Mouse (Mus musculus) retina, postnatal 7 days (tissue): ENCODE measurements around the gene Gm29609.
A peak's percentile ranks its signal among the peaks of the same experiment; 100 is the strongest.
"Not testable (repeated sequence)": the region's sequence is repeated elsewhere in the genome, so short reads cannot be mapped to it uniquely, and the experiment has no call there.

Experiments used
- DNase-seq: peaks from one replicate; pipeline ENCODE4 v3.0.0-alpha.2; 2012; ENCODE audit warnings: low read depth, low spot score

Gene Gm29609

DNA sequence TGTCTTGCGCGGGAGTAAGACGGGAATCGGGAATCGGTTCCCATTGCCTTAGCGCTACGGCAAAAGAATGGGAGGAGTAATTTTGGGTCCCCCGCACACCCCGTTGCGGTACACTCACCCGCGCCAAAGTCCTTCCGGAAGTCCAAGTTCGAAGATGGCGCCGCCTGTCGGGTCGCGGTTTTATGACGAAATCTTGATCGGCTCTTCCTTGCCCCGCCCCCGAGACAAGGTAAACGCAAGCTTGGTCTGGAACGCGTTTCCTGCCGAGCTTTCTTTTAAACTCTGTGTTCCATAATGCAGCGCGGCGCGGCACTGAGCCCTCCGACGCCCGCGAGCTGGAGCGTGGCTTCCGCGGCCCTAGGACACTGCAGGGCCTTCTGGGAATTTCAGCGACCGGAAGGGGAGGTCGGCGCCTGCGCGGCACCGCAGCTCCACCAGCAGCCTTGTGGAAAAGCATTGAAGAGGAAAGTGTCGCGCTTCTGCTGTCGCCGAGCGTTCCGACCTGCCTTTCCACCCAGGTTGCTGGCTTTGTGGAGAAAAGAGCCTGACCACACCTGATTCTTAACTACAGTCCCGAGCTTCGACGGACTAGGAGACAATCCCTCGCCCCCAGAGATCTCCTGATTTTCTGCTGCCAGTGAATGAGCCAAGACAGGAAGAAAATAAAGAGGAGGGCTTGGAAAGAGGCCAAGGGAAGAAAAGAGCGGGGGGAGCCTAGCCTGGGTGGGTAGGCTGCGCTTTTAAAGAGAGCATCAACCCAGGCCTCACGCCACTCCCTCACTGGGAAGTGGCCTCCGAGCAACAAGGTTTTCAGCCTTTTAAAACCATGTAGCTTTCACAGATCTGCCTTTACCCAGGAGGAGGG lies at the start of gene Gm29609, which contains the start of gene Gtf3c2:
Gm29609 (minus strand) TSS at position 146 of the 865 bp plus-strand sequence.
Gtf3c2 (minus strand) TSS at position 379 of the 865 bp plus-strand sequence.
- peak; percentile 95 for DNase-seq

DNA sequence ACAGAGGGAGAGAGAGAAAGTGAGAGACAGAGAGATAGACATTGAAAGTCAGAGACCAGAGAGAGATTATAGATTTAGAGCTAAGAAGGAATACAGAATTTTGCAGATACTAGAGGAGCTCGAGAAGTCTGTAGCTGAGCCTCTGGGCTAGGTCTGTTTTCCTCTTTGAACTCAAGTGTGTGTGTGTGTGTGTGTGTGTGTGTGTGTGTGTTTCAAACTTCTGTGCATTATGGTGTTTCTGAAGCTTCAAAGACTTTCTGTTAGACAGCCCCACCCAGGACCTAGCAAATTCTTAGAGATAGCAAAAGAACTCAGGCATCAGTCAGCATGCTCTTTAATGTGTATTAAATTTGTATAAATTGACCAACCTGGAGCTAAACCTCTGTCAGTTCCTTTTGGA lies 46.9 kb upstream of the Gm29609 start:
- no peak for DNase-seq

- DNase-seq, result no peak
These were observed 43.0 kb upstream of the Gm29609 start for GRCm38 (mm10) chr5:31222696-31223095.

GRCm38 (mm10) chr5:31221304-31221945 lies 41.7 kb upstream of the Gm29609 start:
- no peak for DNase-seq

DNA sequence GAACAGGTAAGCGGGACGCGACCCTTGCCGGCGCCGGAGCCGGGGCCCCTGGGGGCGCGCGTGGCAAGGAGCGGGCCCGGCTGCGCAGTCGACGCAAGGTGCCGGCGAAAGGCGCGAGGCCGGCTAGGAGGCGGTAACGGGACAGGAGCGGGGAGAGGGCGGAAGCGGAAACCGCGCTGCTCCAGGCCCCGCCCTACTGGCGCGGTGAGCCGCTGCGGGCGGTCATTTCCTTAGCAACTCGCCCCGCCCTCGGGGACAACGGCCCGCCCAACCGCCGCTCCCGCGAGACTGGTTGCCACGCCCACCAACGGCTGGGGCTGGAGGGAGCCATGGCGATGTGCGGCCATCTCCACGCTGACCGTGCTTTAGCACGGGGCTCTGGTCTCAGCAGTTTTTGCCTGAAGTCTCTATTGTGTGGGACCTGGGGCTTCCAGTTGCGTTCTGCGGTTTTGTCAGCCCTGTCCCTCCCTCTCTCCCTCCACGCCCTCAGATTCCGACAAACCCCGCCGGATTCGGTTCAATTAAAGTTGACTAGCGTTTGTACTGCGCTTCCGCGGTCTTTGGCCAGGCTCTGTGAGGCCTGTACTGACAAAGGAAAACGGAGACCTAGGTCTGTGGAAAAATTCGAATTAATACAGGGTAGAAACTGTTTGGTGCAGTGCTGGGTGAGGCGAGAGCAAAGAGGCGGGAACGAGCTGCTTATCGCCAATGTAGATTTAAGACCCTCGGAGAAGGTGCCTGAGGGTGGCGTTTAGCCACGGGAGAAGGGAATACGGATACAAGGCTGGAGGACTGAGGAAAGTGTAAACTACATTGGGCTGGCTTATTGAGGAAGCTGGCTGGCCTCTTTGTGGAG lies 41.0 kb upstream of the Gm29609 start, which contains the start of gene Ppm1g:
Ppm1g (minus strand) TSS at position 240 of the 856 bp plus-strand sequence.
- peak; percentile 93 for DNase-seq

GRCm38 (mm10) chr5:31219911-31220447 lies 40.3 kb upstream of the Gm29609 start:
- DNase-seq, result no peak

GRCm38 (mm10) chr5:31219474-31219873 lies 39.8 kb upstream of the Gm29609 start:
- DNase-seq, result no peak

DNA sequence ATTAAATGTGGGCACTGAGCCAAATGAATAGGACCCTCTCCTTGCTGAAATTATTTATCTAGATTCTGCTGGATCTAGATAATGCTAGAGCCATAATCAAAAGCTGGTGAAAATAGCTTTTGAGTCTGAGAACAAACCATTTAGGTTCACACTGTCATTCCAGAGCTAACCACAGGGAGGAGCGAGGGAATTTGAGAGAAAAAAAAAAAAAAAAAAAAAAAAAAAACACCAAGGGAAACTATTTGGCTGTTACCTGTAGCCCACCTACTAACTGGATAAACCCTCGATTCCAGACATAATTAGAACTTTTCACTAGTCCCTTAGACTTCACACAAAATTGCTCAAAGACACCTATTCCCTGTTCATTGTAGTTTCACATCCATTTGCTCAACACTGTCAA lies 39.4 kb upstream of the Gm29609 start:
- no peak for DNase-seq

GRCm38 (mm10) chr5:31218294-31218693 lies 38.6 kb upstream of the Gm29609 start:
- DNase-seq, result no peak

DNA sequence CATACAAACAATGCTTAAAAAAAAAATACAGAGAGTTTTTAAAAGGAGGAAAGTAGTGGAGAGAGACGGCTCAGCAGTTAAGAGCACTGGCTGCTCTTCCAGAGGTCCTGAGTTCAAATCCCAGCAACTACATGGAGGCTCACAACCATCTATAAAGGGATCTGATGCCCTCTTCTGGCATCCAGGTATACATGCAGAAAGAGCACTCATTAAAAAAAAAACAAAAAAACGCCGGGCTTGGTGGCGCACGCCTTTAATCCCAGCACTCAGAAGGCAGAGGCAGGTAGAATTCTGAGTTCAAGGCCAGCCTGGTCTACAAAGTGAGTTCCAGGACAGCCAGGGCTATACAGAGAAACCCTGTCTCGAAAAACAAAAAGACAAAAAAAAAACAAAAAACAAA lies 36.8 kb upstream of the Gm29609 start:
- not testable (repeated sequence) for DNase-seq

GRCm38 (mm10) chr5:31204421-31204820 lies 24.7 kb upstream of the Gm29609 start:
- no peak for DNase-seq

- no peak for DNase-seq
These were observed 24.2 kb upstream of the Gm29609 start for GRCm38 (mm10) chr5:31203866-31204265.

GRCm38 (mm10) chr5:31202933-31203332 lies 23.2 kb upstream of the Gm29609 start:
- no peak for DNase-seq

DNA sequence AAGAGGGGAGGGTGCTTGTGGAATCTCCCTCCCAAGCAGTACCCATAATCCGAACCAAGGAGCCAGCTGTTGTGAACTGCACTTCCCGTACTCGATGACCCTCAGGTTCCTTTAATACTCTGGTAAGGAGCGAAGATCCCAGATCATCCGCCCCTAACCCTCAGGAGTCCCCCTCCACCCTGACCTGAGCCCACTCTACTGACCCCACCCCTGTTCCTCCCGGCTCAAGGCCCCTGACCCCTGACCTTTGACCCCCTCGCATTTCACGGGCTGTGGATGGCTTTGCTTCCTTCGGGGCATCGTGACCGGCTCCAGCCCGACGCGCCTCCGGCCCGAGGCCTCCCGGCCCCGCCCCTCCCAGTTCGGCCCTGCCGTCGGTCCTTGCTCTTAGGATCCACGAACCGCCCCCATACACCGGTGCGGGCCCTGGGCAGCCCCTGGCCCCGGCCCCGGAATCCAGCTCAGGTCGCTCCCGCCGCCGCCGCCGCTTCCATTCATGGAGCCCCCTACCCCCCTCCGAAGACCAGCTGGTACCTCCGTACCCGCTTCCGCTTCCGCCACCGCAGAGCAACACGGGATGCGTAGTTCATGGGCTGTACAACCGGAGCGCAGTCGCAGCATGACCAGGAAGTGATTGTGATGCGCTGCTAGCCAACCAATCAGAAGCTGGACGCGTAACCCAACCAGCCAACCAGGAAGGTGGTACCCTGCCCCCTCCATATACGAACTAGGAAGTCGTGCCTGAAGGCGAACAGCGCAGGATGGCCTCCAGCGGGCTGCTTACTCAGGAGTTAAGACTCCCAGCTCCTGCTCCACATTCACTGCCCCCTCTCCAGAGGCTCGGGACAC lies 22.3 kb upstream of the Gm29609 start, which contains the start of gene Zfp513:
Zfp513 (minus strand) TSS at position 562 of the 849 bp plus-strand sequence.
- DNase-seq, result peak; percentile 95

- no peak for DNase-seq
These were observed 21.5 kb upstream of the Gm29609 start for GRCm38 (mm10) chr5:31201042-31201741.

DNA sequence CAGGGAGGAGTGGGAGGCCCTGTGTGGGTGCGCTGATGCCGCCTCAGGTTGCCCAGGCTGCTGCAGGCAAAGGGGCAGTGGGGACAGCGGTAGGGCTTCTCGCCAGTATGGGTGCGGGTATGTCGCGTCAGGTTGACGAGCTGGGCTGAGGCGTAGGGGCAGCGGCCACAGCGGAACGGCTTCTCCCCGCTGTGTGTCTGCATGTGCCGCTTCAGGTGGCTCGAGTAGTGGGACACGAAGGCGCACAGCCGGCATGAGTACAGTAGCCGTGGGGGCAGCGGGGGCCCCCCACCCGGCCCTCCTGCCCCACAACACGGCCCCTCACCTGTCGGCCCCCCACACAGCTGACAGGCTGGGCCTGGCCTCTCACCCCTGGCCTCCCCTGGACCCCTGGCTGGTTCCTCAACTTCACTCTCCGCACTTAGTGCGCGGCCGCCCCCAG lies 20.6 kb upstream of the Gm29609 start:
- DNase-seq, result no peak

- DNase-seq, result no peak
These were observed 20.2 kb upstream of the Gm29609 start for GRCm38 (mm10) chr5:31199893-31200292.

DNA sequence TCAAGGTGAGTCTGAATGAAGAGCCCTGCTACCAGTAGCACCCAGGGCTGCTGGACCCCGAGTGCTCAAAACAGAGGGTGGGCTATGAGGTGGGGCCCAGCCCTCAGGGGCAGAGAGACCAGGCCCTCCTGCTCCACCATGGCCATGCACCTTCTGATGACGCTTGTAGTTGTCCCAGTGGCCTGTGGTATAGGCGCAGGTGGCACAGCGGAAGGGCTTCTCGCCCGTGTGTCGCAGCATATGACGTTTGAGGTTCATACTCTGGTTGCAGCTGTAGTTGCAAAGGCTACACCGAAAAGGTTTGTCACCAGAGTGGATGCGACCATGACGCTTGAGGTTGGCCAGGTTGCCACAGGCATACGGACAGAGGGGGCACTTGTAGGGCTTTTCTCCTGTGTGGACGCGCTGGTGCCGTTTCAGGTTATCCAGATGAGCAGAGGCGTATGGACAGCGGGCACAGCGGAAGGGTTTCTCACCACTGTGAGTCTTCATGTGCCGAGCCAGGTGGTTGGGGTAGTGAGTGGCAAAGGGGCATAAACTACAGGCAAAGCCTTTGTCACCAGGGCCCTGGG lies 19.7 kb upstream of the Gm29609 start:
- no peak for DNase-seq

DNA sequence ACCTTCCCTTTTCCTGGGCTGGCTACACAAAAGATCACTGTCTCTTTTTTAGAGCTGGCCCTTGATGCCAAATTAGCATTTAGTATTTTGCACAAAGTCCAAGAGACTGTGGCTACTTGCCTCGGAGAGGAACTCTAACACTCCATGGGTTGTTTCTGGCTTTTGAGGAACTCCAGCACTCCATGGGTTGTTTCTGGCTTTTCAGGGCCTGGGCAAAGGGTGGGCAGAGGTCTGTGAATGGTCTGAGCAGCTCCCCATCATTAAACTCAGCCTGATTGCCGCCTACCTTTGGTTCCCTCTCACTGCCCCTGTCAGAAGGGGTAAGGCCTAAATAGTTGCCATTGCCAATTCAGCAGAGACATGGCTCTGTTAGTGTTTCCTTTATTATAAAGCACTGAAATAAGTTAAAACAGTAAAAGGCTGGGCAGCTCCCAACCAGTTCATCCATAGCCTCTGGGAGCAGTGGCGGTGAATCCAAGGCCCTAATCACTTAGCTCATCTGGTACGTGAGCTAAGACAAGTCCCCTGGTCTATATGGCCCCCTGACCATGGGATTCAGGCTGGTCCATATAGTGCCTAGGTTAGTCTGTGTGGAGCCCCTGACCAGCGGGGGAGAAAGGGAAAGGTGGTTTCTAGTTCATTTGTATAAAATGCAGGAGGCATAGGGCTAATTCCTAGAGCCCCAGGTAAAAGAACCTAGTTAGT lies 19.1 kb upstream of the Gm29609 start:
- no peak for DNase-seq
